Mouse (Mus musculus): ENCODE measurements around the gene Gng7. TPM values are rescaled to one million over a fixed set of nuclear protein-coding genes. Genes with fewer than 3 reads are reported as not detected.
A peak's percentile ranks its signal among the peaks of the same experiment; 100 is the strongest.

Gene Gng7
- polyA plus RNA-seq, 1 experiment from 2014 or later, result 1.4 TPM

GRCm38 (mm10) chr10:80975478-80975877 lies 39.3 kb downstream of the Gng7 start:
- no peak overlapping the region for H3K4me3 ChIP-seq (ENCODE audit: control insufficient read depth in 1 of 2, insufficient read depth in 1 of 2, low read depth in 1 of 2, low read length in 2 of 2)
- no peak overlapping the region for H3K4me2 ChIP-seq (ENCODE audit: low read length)
- no peak for ATAC-seq (ENCODE audit: insufficient number of reproducible peaks, insufficient read depth, low FRiP score, low read depth)
- H3K27me3 ChIP-seq (ENCODE audit: control insufficient read depth, insufficient read depth, low read length), result no peaks in the 10 kb centered on the region
- H3K4me1 ChIP-seq (ENCODE audit: control insufficient read depth in 2 of 2, insufficient read depth in 2 of 2, low read length in 2 of 2), result peaks cover 9 to 10% of the 10 kb centered on the region in 2 experiments
- H3K27ac ChIP-seq (replicated peaks in 1 of 2; ENCODE audit: control insufficient read depth in 1 of 2, insufficient read depth in 1 of 2, low read depth in 2 of 2, low read length in 2 of 2), result no peak overlapping the region
- WGBS, result 91% methylated on average over 11 of the region's 11 CpGs
- H3K9ac ChIP-seq (ENCODE audit: low read length), result no peak overlapping the region
- no peaks in the 10 kb centered on the region for H3K9me3 ChIP-seq (ENCODE audit: control insufficient read depth, low read length)
- no peaks in the 10 kb centered on the region for H3K36me3 ChIP-seq (ENCODE audit: control insufficient read depth, insufficient read depth, low read length)

GRCm38 (mm10) chr10:80973722-80974121 lies 41.0 kb downstream of the Gng7 start:
- no peak overlapping the region for H3K27ac ChIP-seq (replicated peaks in 1 of 2; ENCODE audit: control insufficient read depth in 1 of 2, insufficient read depth in 1 of 2, low read depth in 2 of 2, low read length in 2 of 2)
- no peak overlapping the region for H3K4me3 ChIP-seq (ENCODE audit: control insufficient read depth in 1 of 2, insufficient read depth in 1 of 2, low read depth in 1 of 2, low read length in 2 of 2)
- ATAC-seq (ENCODE audit: insufficient number of reproducible peaks, insufficient read depth, low FRiP score, low read depth), result no peak
- H3K36me3 ChIP-seq (ENCODE audit: control insufficient read depth, insufficient read depth, low read length), result no peaks in the 10 kb centered on the region
- no peaks in the 10 kb centered on the region for H3K9me3 ChIP-seq (ENCODE audit: control insufficient read depth, low read length)
- WGBS, result 68% methylated on average over 1 of the region's 1 CpGs
- H3K27me3 ChIP-seq (ENCODE audit: control insufficient read depth, insufficient read depth, low read length), result no peaks in the 10 kb centered on the region
- H3K4me2 ChIP-seq (ENCODE audit: low read length), result no peak overlapping the region
- peaks cover 9 to 10% of the 10 kb centered on the region in 2 experiments for H3K4me1 ChIP-seq (ENCODE audit: control insufficient read depth in 2 of 2, insufficient read depth in 2 of 2, low read length in 2 of 2)
- H3K9ac ChIP-seq (ENCODE audit: low read length), result no peak overlapping the region

GRCm38 (mm10) chr10:80972071-80972987 lies 42.4 kb downstream of the Gng7 start:
- Histone ChIP-seq H3K4me2 (ENCODE audit: low read length) (no peak overlapping the region), H3K9me3 (ENCODE audit: control insufficient read depth, low read length) (no peaks in the 10 kb centered on the region), H3K27ac (replicated peaks in 1 of 2; ENCODE audit: control insufficient read depth in 1 of 2, insufficient read depth in 1 of 2, low read depth in 2 of 2, low read length in 2 of 2) (peak overlapping the region in 1 of 2 experiments; percentile 64; a peak in 3 of 4 replicates), H3K4me3 (ENCODE audit: control insufficient read depth in 1 of 2, insufficient read depth in 1 of 2, low read depth in 1 of 2, low read length in 2 of 2) (no peak overlapping the region), H3K4me1 (ENCODE audit: control insufficient read depth in 2 of 2, insufficient read depth in 2 of 2, low read length in 2 of 2) (peaks cover 9 to 10% of the 10 kb centered on the region in 2 experiments), H3K9ac (ENCODE audit: low read length) (peak overlapping the region; percentile 25; the same call in 1 of the 2 replicates), H3K36me3 (ENCODE audit: control insufficient read depth, insufficient read depth, low read length) (no peaks in the 10 kb centered on the region), H3K27me3 (ENCODE audit: control insufficient read depth, insufficient read depth, low read length) (no peaks in the 10 kb centered on the region)
- 39% methylated on average over 11 of the region's 11 CpGs for WGBS
- ATAC-seq (ENCODE audit: insufficient number of reproducible peaks, insufficient read depth, low FRiP score, low read depth), result no peak

GRCm38 (mm10) chr10:80971533-80971932 lies 43.2 kb downstream of the Gng7 start:
- Histone ChIP-seq H3K27me3 (ENCODE audit: control insufficient read depth, insufficient read depth, low read length) (no peaks in the 10 kb centered on the region), H3K27ac (replicated peaks in 1 of 2; ENCODE audit: control insufficient read depth in 1 of 2, insufficient read depth in 1 of 2, low read depth in 2 of 2, low read length in 2 of 2) (no peak overlapping the region), H3K36me3 (ENCODE audit: control insufficient read depth, insufficient read depth, low read length) (no peaks in the 10 kb centered on the region), H3K9ac (ENCODE audit: low read length) (peak overlapping the region; percentile 13; the same call in 1 of the 2 replicates), H3K4me2 (ENCODE audit: low read length) (no peak overlapping the region), H3K9me3 (ENCODE audit: control insufficient read depth, low read length) (no peaks in the 10 kb centered on the region), H3K4me3 (ENCODE audit: control insufficient read depth in 1 of 2, insufficient read depth in 1 of 2, low read depth in 1 of 2, low read length in 2 of 2) (no peak overlapping the region), H3K4me1 (ENCODE audit: control insufficient read depth in 2 of 2, insufficient read depth in 2 of 2, low read length in 2 of 2) (peaks cover 9 to 16% of the 10 kb centered on the region in 2 experiments)
- WGBS, result 77% methylated on average over 15 of the region's 15 CpGs
- no peak for ATAC-seq (ENCODE audit: insufficient number of reproducible peaks, insufficient read depth, low FRiP score, low read depth)

- H3K4me2 ChIP-seq (ENCODE audit: low read length), result no peak overlapping the region
- no peak overlapping the region for H3K4me3 ChIP-seq (ENCODE audit: control insufficient read depth in 1 of 2, insufficient read depth in 1 of 2, low read depth in 1 of 2, low read length in 2 of 2)
- H3K27me3 ChIP-seq (ENCODE audit: control insufficient read depth, insufficient read depth, low read length), result no peaks in the 10 kb centered on the region
- H3K9me3 ChIP-seq (ENCODE audit: control insufficient read depth, low read length), result no peaks in the 10 kb centered on the region
- no peak overlapping the region for H3K9ac ChIP-seq (ENCODE audit: low read length)
- WGBS, result 80% methylated on average over 8 of the region's 8 CpGs
- no peaks in the 10 kb centered on the region for H3K36me3 ChIP-seq (ENCODE audit: control insufficient read depth, insufficient read depth, low read length)
- no peak for ATAC-seq (ENCODE audit: insufficient number of reproducible peaks, insufficient read depth, low FRiP score, low read depth)
- H3K4me1 ChIP-seq (ENCODE audit: control insufficient read depth in 2 of 2, insufficient read depth in 2 of 2, low read length in 2 of 2), result peaks cover 13 to 23% of the 10 kb centered on the region in 2 experiments
- H3K27ac ChIP-seq (replicated peaks in 1 of 2; ENCODE audit: control insufficient read depth in 1 of 2, insufficient read depth in 1 of 2, low read depth in 2 of 2, low read length in 2 of 2), result no peak overlapping the region
Observed at GRCm38 (mm10) chr10:80970159-80970558, 44.6 kb downstream of the Gng7 start.

GRCm38 (mm10) chr10:80969298-80969697 lies 45.4 kb downstream of the Gng7 start:
- Histone ChIP-seq H3K4me2 (ENCODE audit: low read length) (no peak overlapping the region), H3K9ac (ENCODE audit: low read length) (no peak overlapping the region), H3K36me3 (ENCODE audit: control insufficient read depth, insufficient read depth, low read length) (no peaks in the 10 kb centered on the region), H3K27me3 (ENCODE audit: control insufficient read depth, insufficient read depth, low read length) (no peaks in the 10 kb centered on the region), H3K4me1 (ENCODE audit: control insufficient read depth in 2 of 2, insufficient read depth in 2 of 2, low read length in 2 of 2) (peaks cover 16 to 27% of the 10 kb centered on the region in 2 experiments), H3K9me3 (ENCODE audit: control insufficient read depth, low read length) (no peaks in the 10 kb centered on the region), H3K27ac (replicated peaks in 1 of 2; ENCODE audit: control insufficient read depth in 1 of 2, insufficient read depth in 1 of 2, low read depth in 2 of 2, low read length in 2 of 2) (no peak overlapping the region), H3K4me3 (ENCODE audit: control insufficient read depth in 1 of 2, insufficient read depth in 1 of 2, low read depth in 1 of 2, low read length in 2 of 2) (no peak overlapping the region)
- WGBS, result 77% methylated on average over 3 of the region's 3 CpGs
- no peak for ATAC-seq (ENCODE audit: insufficient number of reproducible peaks, insufficient read depth, low FRiP score, low read depth)

- H3K36me3 ChIP-seq (ENCODE audit: control insufficient read depth, insufficient read depth, low read length), result no peaks in the 10 kb centered on the region
- H3K27me3 ChIP-seq (ENCODE audit: control insufficient read depth, insufficient read depth, low read length), result no peaks in the 10 kb centered on the region
- H3K4me3 ChIP-seq (ENCODE audit: control insufficient read depth in 1 of 2, insufficient read depth in 1 of 2, low read depth in 1 of 2, low read length in 2 of 2), result no peak overlapping the region
- no peak for ATAC-seq (ENCODE audit: insufficient number of reproducible peaks, insufficient read depth, low FRiP score, low read depth)
- peaks cover 28 to 37% of the 10 kb centered on the region in 2 experiments for H3K4me1 ChIP-seq (ENCODE audit: control insufficient read depth in 2 of 2, insufficient read depth in 2 of 2, low read length in 2 of 2)
- H3K9me3 ChIP-seq (ENCODE audit: control insufficient read depth, low read length), result no peaks in the 10 kb centered on the region
- no peak overlapping the region for H3K9ac ChIP-seq (ENCODE audit: low read length)
- no peak overlapping the region for H3K4me2 ChIP-seq (ENCODE audit: low read length)
- 76% methylated on average over 4 of the region's 4 CpGs for WGBS
- no peak overlapping the region for H3K27ac ChIP-seq (replicated peaks in 1 of 2; ENCODE audit: control insufficient read depth in 1 of 2, insufficient read depth in 1 of 2, low read depth in 2 of 2, low read length in 2 of 2)
Observed at GRCm38 (mm10) chr10:80968106-80968505, 46.6 kb downstream of the Gng7 start.
